Mouse (Mus musculus): ENCODE measurements around the gene Slc9a5. TPM values are rescaled to one million over a fixed set of nuclear protein-coding genes. Genes with fewer than 3 reads are reported as not detected.

The Slc9a5 gene
- polyA plus RNA-seq, 1 experiment from 2014 or later: 1.3 TPM

DNA sequence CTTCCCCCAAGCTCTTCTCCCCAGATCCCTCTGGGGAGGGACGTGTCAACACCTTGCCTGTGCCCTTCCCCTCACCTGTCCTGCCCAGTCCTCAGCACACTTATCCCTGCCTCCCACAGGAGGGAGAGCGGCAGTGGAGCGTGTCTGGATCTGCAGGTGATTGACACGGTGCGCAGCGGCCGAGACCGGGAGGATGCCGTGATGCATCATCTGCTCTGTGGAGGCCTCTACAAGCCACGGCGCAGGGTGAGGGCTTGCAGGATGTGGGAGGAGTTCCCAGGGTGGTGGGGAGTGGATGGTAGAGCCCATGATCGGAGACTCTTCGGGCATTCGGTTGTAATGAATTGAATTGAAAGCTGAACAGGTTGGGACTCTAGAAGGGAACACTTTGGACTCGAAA is 10.6 kb downstream of the Slc9a5 start:
- no peak overlapping the region for H3K4me3 ChIP-seq (ENCODE audit: control insufficient read depth in 1 of 2, insufficient read depth in 1 of 2, low read depth in 1 of 2, low read length in 2 of 2)
- peaks cover 3 to 6% of the 10 kb centered on the region in 2 experiments; a peak in 3 of 4 replicates for H3K4me1 ChIP-seq (ENCODE audit: control insufficient read depth in 2 of 2, insufficient read depth in 2 of 2, low read length in 2 of 2)
- H3K9ac ChIP-seq (ENCODE audit: low read length): no peak overlapping the region
- no peak overlapping the region for H3K4me2 ChIP-seq (ENCODE audit: low read length)
- no peaks in the 10 kb centered on the region for H3K27me3 ChIP-seq (ENCODE audit: control insufficient read depth, insufficient read depth, low read length)
- 77% methylated on average over 15 of the region's 15 CpGs for WGBS
- no peak for ATAC-seq (ENCODE audit: insufficient number of reproducible peaks, insufficient read depth, low FRiP score, low read depth)
- no peaks in the 10 kb centered on the region for H3K9me3 ChIP-seq (ENCODE audit: control insufficient read depth, low read length)
- H3K36me3 ChIP-seq (ENCODE audit: control insufficient read depth, insufficient read depth, low read length): no peaks in the 10 kb centered on the region
- no peak overlapping the region for H3K27ac ChIP-seq (replicated peaks in 1 of 2; ENCODE audit: control insufficient read depth in 1 of 2, insufficient read depth in 1 of 2, low read depth in 2 of 2, low read length in 2 of 2)

- no peak overlapping the region for H3K4me3 ChIP-seq (ENCODE audit: control insufficient read depth in 1 of 2, insufficient read depth in 1 of 2, low read depth in 1 of 2, low read length in 2 of 2)
- 37% methylated on average over 4 of the region's 4 CpGs for WGBS
- no peaks in the 10 kb centered on the region for H3K27me3 ChIP-seq (ENCODE audit: control insufficient read depth, insufficient read depth, low read length)
- H3K27ac ChIP-seq (replicated peaks in 1 of 2; ENCODE audit: control insufficient read depth in 1 of 2, insufficient read depth in 1 of 2, low read depth in 2 of 2, low read length in 2 of 2): no peak overlapping the region
- peaks cover 3 to 6% of the 10 kb centered on the region in 2 experiments; a peak in 3 of 4 replicates for H3K4me1 ChIP-seq (ENCODE audit: control insufficient read depth in 2 of 2, insufficient read depth in 2 of 2, low read length in 2 of 2)
- no peaks in the 10 kb centered on the region for H3K36me3 ChIP-seq (ENCODE audit: control insufficient read depth, insufficient read depth, low read length)
- no peak overlapping the region for H3K4me2 ChIP-seq (ENCODE audit: low read length)
- ATAC-seq (ENCODE audit: insufficient number of reproducible peaks, insufficient read depth, low FRiP score, low read depth): no peak
- H3K9ac ChIP-seq (ENCODE audit: low read length): no peak overlapping the region
- H3K9me3 ChIP-seq (ENCODE audit: control insufficient read depth, low read length): no peaks in the 10 kb centered on the region
Observed at GRCm38 (mm10) chr8:105359646-105360045, 11.0 kb downstream of the Slc9a5 start.

- no peak for ATAC-seq (ENCODE audit: insufficient number of reproducible peaks, insufficient read depth, low FRiP score, low read depth)
- Histone ChIP-seq H3K27ac (replicated peaks in 1 of 2; ENCODE audit: control insufficient read depth in 1 of 2, insufficient read depth in 1 of 2, low read depth in 2 of 2, low read length in 2 of 2) (peak overlapping the region; percentile 29 to 54), H3K27me3 (ENCODE audit: control insufficient read depth, insufficient read depth, low read length) (no peaks in the 10 kb centered on the region), H3K4me2 (ENCODE audit: low read length) (no peak overlapping the region), H3K36me3 (ENCODE audit: control insufficient read depth, insufficient read depth, low read length) (no peaks in the 10 kb centered on the region), H3K4me1 (ENCODE audit: control insufficient read depth in 2 of 2, insufficient read depth in 2 of 2, low read length in 2 of 2) (peaks cover 3 to 4% of the 10 kb centered on the region in 2 experiments; a peak in 3 of 4 replicates), H3K9ac (ENCODE audit: low read length) (no peak overlapping the region), H3K4me3 (ENCODE audit: control insufficient read depth in 1 of 2, insufficient read depth in 1 of 2, low read depth in 1 of 2, low read length in 2 of 2) (no peak overlapping the region), H3K9me3 (ENCODE audit: control insufficient read depth, low read length) (no peaks in the 10 kb centered on the region)
- WGBS: 59% methylated on average over 12 of the region's 12 CpGs
Observed at GRCm38 (mm10) chr8:105361751-105362702, 13.4 kb downstream of the Slc9a5 start.

DNA sequence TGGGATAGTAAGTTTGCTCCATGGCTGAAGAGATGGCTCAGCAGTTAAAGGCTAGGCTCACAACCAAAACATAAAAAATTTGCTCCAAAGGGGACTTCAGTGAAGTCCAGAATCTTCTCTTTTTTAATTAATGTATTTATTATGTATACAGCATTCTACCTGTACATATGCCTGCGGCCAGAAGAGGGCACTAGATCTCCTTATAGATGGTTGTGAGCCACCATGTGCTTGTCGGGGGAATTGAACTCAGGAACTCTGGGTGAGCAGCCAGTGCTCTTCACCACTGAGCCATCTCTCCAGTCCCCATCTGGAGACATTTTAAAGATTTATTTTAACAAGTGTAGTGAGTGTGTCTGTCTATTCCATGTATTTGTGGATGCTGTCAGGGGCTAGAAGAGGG is 18.5 kb downstream of the Slc9a5 start:
- ATAC-seq (ENCODE audit: insufficient number of reproducible peaks, insufficient read depth, low FRiP score, low read depth): no peak
- no peaks in the 10 kb centered on the region for H3K36me3 ChIP-seq (ENCODE audit: control insufficient read depth, insufficient read depth, low read length)

GRCm38 (mm10) chr8:105372473-105372872 is 23.8 kb downstream of the Slc9a5 start:
- Histone ChIP-seq H3K36me3 (ENCODE audit: control insufficient read depth, insufficient read depth, low read length) (no peaks in the 10 kb centered on the region), H3K27ac (replicated peaks in 1 of 2; ENCODE audit: control insufficient read depth in 1 of 2, insufficient read depth in 1 of 2, low read depth in 2 of 2, low read length in 2 of 2) (no peak overlapping the region), H3K4me2 (ENCODE audit: low read length) (no peak overlapping the region), H3K4me3 (ENCODE audit: control insufficient read depth in 1 of 2, insufficient read depth in 1 of 2, low read depth in 1 of 2, low read length in 2 of 2) (no peak overlapping the region), H3K9ac (ENCODE audit: low read length) (no peak overlapping the region), H3K9me3 (ENCODE audit: control insufficient read depth, low read length) (no peaks in the 10 kb centered on the region), H3K4me1 (ENCODE audit: control insufficient read depth in 2 of 2, insufficient read depth in 2 of 2, low read length in 2 of 2) (peaks cover 0 to 10% of the 10 kb centered on the region in 2 experiments; a peak in 2 of 4 replicates), H3K27me3 (ENCODE audit: control insufficient read depth, insufficient read depth, low read length) (peaks cover 21% of the 10 kb centered on the region)
- 69% methylated on average over 9 of the region's 9 CpGs for WGBS
- no peak for ATAC-seq (ENCODE audit: insufficient number of reproducible peaks, insufficient read depth, low FRiP score, low read depth)

More for the DNA sequence above, 18.5 kb downstream of the Slc9a5 start:
- no peaks in the 10 kb centered on the region for H3K27me3 ChIP-seq (ENCODE audit: control insufficient read depth, insufficient read depth, low read length)
- no peak overlapping the region for H3K4me2 ChIP-seq (ENCODE audit: low read length)
- H3K4me1 ChIP-seq (ENCODE audit: control insufficient read depth in 2 of 2, insufficient read depth in 2 of 2, low read length in 2 of 2): peaks cover 0 to 8% of the 10 kb centered on the region in 2 experiments; a peak in 2 of 4 replicates
- WGBS: 65% methylated on average over 2 of the region's 2 CpGs
- no peak overlapping the region for H3K27ac ChIP-seq (replicated peaks in 1 of 2; ENCODE audit: control insufficient read depth in 1 of 2, insufficient read depth in 1 of 2, low read depth in 2 of 2, low read length in 2 of 2)
- no peak overlapping the region for H3K9ac ChIP-seq (ENCODE audit: low read length)
- H3K9me3 ChIP-seq (ENCODE audit: control insufficient read depth, low read length): no peaks in the 10 kb centered on the region
- H3K4me3 ChIP-seq (ENCODE audit: control insufficient read depth in 1 of 2, insufficient read depth in 1 of 2, low read depth in 1 of 2, low read length in 2 of 2): no peak overlapping the region

DNA sequence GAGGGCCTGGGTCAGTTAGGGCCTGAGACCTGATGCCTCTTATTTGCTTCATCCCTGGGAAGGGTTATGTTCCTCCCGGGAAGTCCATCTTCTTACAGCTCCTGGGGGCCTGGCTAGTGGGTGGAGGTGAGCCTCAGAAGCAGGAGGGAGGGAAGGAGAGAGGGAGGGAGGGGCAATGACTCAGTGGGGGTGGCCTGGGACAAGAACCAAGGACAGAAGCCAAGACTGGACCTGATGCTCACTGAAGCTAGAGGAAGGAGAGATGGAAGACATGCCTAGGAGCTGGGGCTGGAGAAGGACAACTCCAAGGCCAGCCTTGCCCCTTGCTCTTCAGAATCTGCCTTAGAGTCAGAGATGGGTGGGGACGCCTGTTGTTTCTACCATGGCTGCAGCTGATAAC is 24.4 kb downstream of the Slc9a5 start, which contains the start of gene Plekhg4:
Plekhg4 (plus strand) TSS at position 243 of the 400 bp plus-strand sequence.
- 34% methylated on average over 2 of the region's 2 CpGs for WGBS
- H3K27ac ChIP-seq (replicated peaks in 1 of 2; ENCODE audit: control insufficient read depth in 1 of 2, insufficient read depth in 1 of 2, low read depth in 2 of 2, low read length in 2 of 2): no peak within 1 kb of the TSS
- no peak within 1 kb of the TSS for H3K4me3 ChIP-seq (ENCODE audit: control insufficient read depth in 1 of 2, insufficient read depth in 1 of 2, low read depth in 1 of 2, low read length in 2 of 2)
- no peak within 1 kb of the TSS for H3K4me2 ChIP-seq (ENCODE audit: low read length)
- H3K9me3 ChIP-seq (ENCODE audit: control insufficient read depth, low read length): no peaks in the 10 kb centered on the region
- peaks cover 2 to 10% of the 10 kb centered on the region in 2 experiments; a peak in 2 of 4 replicates for H3K4me1 ChIP-seq (ENCODE audit: control insufficient read depth in 2 of 2, insufficient read depth in 2 of 2, low read length in 2 of 2)
- no peak for ATAC-seq (ENCODE audit: insufficient number of reproducible peaks, insufficient read depth, low FRiP score, low read depth)
- H3K9ac ChIP-seq (ENCODE audit: low read length): no peak within 1 kb of the TSS
- H3K36me3 ChIP-seq (ENCODE audit: control insufficient read depth, insufficient read depth, low read length): no peaks in the 10 kb centered on the region
- peaks cover 21% of the 10 kb centered on the region for H3K27me3 ChIP-seq (ENCODE audit: control insufficient read depth, insufficient read depth, low read length)

DNA sequence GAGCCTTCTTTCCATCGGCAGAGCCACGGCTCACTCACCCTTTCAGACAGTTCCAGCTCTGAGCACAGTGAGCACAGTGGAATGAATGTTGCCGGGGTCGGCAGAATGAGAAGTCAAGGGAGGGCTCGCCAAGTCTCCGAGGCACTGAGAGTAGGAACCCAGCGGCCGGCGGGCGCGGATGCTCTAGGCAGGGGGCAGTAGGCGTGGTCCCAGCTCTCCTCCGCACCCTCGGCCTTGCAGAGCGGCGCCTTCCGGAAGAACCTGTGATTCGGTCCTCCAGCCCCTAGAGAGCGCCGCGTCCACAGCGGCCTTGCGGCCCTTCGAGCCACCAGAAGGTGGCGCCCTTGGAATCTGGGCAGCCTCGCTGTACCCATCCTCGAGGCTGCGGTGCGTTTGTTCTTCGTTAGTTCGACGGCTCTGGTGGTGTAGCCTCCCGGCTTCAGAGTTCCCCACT is 25.9 kb downstream of the Slc9a5 start:
- Histone ChIP-seq H3K36me3 (ENCODE audit: control insufficient read depth, insufficient read depth, low read length) (no peaks in the 10 kb centered on the region), H3K27me3 (ENCODE audit: control insufficient read depth, insufficient read depth, low read length) (peaks cover 21% of the 10 kb centered on the region), H3K27ac (replicated peaks in 1 of 2; ENCODE audit: control insufficient read depth in 1 of 2, insufficient read depth in 1 of 2, low read depth in 2 of 2, low read length in 2 of 2) (no peak overlapping the region), H3K4me1 (ENCODE audit: control insufficient read depth in 2 of 2, insufficient read depth in 2 of 2, low read length in 2 of 2) (peaks cover 14 to 18% of the 10 kb centered on the region in 2 experiments), H3K9ac (ENCODE audit: low read length) (no peak overlapping the region), H3K4me3 (ENCODE audit: control insufficient read depth in 1 of 2, insufficient read depth in 1 of 2, low read depth in 1 of 2, low read length in 2 of 2) (peak overlapping the region in 1 of 2 experiments; percentile 16; a peak in 3 of 4 replicates), H3K9me3 (ENCODE audit: control insufficient read depth, low read length) (no peaks in the 10 kb centered on the region), H3K4me2 (ENCODE audit: low read length) (peak overlapping the region; percentile 62)
- WGBS: 25% methylated on average over 33 of the region's 33 CpGs
- 0 out of 2 replicates have a peak, but pooled peaks have one; percentile 29 for ATAC-seq (ENCODE audit: insufficient number of reproducible peaks, insufficient read depth, low FRiP score, low read depth)
